Mouse (Mus musculus) erythroid progenitor cell, adult 5-6 weeks (primary cell): ENCODE measurements at regions not wholly inside any gene's neighbourhood (a gene's known extent, or its start where the extent isn't known, plus 50 kb on each side); places are given as distances from the start of the nearest gene placed in this dataset.
"Not testable (repeated sequence)": the region's sequence is repeated elsewhere in the genome, so short reads cannot be mapped to it uniquely, and the experiment has no call there.

Source experiments
- ATAC-seq: replicated peaks from 2 replicates; pipeline ENCODE4 v1.8.0; 2016; ENCODE audit warnings: moderate number of reproducible peaks, mild to moderate bottlenecking, moderate TSS enrichment, inconsistent platforms; ENCODE audit not compliant: poor library complexity, low FRiP score, severe bottlenecking

- 0 out of 2 replicates have a peak, but pooled peaks have one; percentile 49 for ATAC-seq
These were observed 75.9 kb upstream of the Cpsf6 start for GRCm38 (mm10) chr10:117455595-117456302.

- no peak for ATAC-seq
These were observed 75.1 kb upstream of the Cpsf6 start for GRCm38 (mm10) chr10:117454711-117455591.

DNA sequence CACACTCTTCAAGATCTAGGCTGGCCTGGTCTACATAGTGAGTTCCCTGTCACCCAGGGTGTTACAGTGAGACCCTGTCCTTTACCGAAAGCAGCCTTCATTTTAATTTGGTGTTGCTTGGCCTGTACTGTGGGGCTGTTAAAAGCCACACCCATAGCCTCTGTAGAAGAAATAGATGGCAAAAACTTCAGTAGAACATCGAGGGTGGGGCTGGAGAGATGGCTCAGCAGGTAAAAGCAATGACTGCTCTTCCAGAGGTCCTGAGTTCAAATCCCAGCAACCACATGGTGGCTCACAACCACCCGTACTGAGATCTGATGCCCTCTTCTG, 74.3 kb upstream of the Cpsf6 start:
- ATAC-seq: no peak

DNA sequence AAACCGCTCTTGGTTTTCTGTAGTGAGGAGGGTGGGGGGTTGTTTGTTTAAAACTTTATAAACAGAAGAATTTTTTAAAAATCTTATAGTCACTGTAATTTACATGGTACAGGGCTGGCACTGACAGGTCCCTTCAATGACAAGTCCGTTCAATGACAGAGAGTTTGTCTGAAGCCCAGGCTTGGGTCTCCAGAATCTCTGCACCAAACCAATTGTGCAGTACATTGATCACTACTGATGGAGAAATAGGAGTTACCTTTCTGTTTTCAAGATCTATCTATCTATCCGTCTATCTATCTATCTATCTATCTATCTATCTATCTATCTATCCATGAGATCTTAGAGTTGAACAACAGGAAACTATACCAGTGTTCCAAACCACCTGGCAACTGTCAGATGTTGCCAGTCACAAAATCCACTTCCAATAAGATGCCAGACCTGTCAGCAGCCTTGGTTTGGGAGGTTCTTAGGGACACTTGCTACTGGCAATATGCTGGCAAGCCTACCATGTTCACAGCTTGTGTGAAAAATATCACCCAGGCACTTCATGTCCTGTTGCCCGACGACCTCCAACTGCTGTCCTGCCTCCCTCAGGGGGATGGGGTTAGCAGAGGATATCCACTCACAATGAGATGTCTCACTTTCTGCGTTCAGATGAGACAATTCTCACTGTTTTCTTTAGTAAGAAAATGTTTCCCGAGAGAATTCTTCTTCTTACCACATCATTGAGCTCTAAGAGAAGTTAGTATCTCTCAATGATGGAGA, 73.8 kb upstream of the Cpsf6 start:
- no peak for ATAC-seq

- ATAC-seq: no peak
These were observed 72.6 kb upstream of the Cpsf6 start for GRCm38 (mm10) chr10:117452190-117452950.

DNA sequence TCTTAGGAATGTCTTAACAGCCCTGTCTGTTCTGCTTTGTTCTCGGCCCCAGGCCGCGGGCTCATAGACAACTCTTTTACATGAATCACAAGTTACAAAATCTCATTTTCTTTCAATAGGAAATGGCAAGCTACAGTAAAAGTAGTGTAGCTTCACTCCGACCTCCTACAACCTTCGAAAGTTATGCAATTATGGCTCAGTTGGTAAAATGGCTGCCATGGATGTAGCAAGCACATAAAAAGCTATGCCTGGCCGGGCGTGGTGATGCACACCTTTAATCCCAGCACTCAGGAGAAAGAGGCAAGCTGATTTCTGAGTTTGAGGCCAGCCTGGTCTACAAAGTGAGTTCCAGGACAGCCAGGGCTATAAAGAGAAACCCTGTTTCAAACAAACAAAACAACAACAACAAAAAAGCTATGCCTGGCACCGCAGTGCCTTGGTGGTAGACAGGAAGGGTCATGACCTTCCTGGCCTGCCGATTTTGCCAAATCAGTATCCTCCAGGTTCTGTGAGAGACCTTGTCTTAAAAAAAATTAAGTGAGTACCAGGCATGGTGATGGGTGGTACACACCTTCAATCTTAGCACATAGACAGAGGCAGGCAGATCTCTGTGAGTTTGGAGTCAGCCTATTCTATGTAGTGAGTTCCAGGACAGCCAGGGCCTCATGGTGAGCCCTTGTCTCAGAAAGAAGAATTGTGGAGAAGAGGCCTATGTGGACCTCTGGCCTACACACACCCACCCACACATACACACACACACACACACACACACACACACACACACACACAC, 71.8 kb upstream of the Cpsf6 start:
- ATAC-seq: no peak

GRCm38 (mm10) chr10:117450631-117451030, 70.8 kb upstream of the Cpsf6 start:
- ATAC-seq: no peak

GRCm38 (mm10) chr10:117450240-117450569, 70.4 kb upstream of the Cpsf6 start:
- no peak for ATAC-seq

GRCm38 (mm10) chr10:117449416-117450239, 69.8 kb upstream of the Cpsf6 start:
- ATAC-seq: no peak

DNA sequence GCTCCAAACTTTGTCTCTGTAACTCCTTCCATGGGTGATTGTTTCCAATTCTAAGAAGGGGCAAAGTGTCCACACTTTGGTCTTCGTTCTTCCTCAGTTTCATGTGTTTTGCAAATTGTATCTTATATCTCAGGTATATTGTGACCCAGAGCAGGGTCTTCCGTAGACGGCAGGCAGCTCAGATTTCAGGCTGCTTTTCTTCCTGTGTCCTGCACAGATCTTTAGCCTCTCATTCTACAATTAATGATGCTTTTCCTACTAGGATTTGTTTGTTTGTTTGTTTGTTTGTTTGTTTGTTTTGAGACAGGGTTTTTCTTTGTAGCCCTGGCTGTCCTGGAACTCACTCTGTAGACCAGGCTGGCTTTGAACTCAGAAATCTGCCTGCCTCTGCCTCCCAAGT, 69.0 kb upstream of the Cpsf6 start:
- not testable (repeated sequence) for ATAC-seq

GRCm38 (mm10) chr10:117447626-117448025, 67.8 kb upstream of the Cpsf6 start:
- ATAC-seq: no peak

DNA sequence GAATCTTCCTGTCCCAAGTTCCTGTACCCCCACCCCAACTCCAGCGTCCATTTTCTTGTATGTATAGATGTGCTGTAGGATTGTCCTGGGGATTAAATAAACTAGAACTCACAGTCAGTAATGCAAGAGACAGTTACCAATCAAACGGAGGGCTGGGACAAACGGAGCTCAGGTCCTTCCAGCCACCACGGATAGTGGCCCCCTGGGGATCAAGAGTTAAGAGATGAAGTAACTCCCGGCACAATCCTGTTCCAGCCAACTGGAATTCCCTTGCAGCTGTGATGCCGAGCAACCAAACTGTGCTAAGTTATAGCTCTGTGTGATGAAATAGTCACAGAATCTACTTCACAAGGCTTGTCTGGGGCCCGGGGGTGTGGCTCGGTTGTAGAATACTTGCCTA, 67.4 kb upstream of the Cpsf6 start:
- ATAC-seq: no peak

- ATAC-seq: no peak
These were observed 67.0 kb upstream of the Cpsf6 start for GRCm38 (mm10) chr10:117446776-117447175.

- ATAC-seq: no peak
These were observed 66.1 kb upstream of the Cpsf6 start for GRCm38 (mm10) chr10:117445801-117446490.

- ATAC-seq: no peak
These were observed 65.5 kb upstream of the Cpsf6 start for GRCm38 (mm10) chr10:117445181-117445790.

GRCm38 (mm10) chr10:117444761-117445160, 64.9 kb upstream of the Cpsf6 start:
- ATAC-seq: no peak
